Mouse (Mus musculus): ENCODE results near the gene Baiap3.

Gene Baiap3

GRCm38 (mm10) chr17:25210680-25211466, 45.3 kb downstream of the Baiap3 start:
- no peak for DNase-seq (ENCODE audit: low read depth, low spot score)

GRCm38 (mm10) chr17:25210006-25210405, 46.2 kb downstream of the Baiap3 start:
- no peak for DNase-seq (ENCODE audit: low read depth, low spot score)

GRCm38 (mm10) chr17:25202401-25202800, 53.8 kb downstream of the Baiap3 start:
- no peak for DNase-seq (ENCODE audit: low read depth, low spot score)
